Mouse (Mus musculus): ENCODE measurements around the gene Junb. TPM values are rescaled to one million over a fixed set of nuclear protein-coding genes. Genes with fewer than 3 reads are reported as not detected.

Gene Junb
- polyA plus RNA-seq, 1 experiment from 2014 or later, result 7.6 TPM

GRCm38 (mm10) chr8:84976031-84976762 lies 2.3 kb downstream of the Junb start:
- H3K36me3 ChIP-seq (ENCODE audit: control insufficient read depth, insufficient read depth), result peaks cover 8% of the 10 kb centered on the region
- H3K4me1 ChIP-seq (replicated peaks; ENCODE audit: control insufficient read depth, insufficient read depth, low read length), result peaks cover 67% of the 10 kb centered on the region
- H3K9ac ChIP-seq (replicated peaks; ENCODE audit: low read depth, low read length), result peak overlapping the region; percentile 50
- H3K27me3 ChIP-seq (replicated peaks; ENCODE audit: control insufficient read depth, insufficient read depth, low read length), result peaks cover 20% of the 10 kb centered on the region
- H3K4me3 ChIP-seq (replicated peaks; ENCODE audit: low read length), result peak overlapping the region; percentile 57
- peak overlapping the region; percentile 91 for H3K4me2 ChIP-seq (ENCODE audit: low read length)
- H3K9me3 ChIP-seq (ENCODE audit: control insufficient read depth, low read length), result no peaks in the 10 kb centered on the region
- peak; percentile 84 for ATAC-seq
- WGBS, result 1% methylated on average over 56 of the region's 61 CpGs
- H3K27ac ChIP-seq (ENCODE audit: low read length), result 0 out of 2 replicates have a peak overlapping the region, but pooled peaks have one; percentile 2

GRCm38 (mm10) chr8:84975434-84975833 lies 3.1 kb downstream of the Junb start:
- 31% methylated on average over 7 of the region's 7 CpGs for WGBS
- peaks cover 18% of the 10 kb centered on the region for H3K27me3 ChIP-seq (replicated peaks; ENCODE audit: control insufficient read depth, insufficient read depth, low read length)
- H3K4me3 ChIP-seq (replicated peaks; ENCODE audit: low read length), result no peak overlapping the region
- H3K4me1 ChIP-seq (replicated peaks; ENCODE audit: control insufficient read depth, insufficient read depth, low read length), result peaks cover 68% of the 10 kb centered on the region
- ATAC-seq, result no peak
- H3K9me3 ChIP-seq (ENCODE audit: control insufficient read depth, low read length), result no peaks in the 10 kb centered on the region
- H3K4me2 ChIP-seq (ENCODE audit: low read length), result peak overlapping the region; percentile 91; the same call in 1 of the 2 replicates
- H3K27ac ChIP-seq (ENCODE audit: low read length), result no peak overlapping the region
- no peak overlapping the region for H3K9ac ChIP-seq (replicated peaks; ENCODE audit: low read depth, low read length)
- H3K36me3 ChIP-seq (ENCODE audit: control insufficient read depth, insufficient read depth), result peaks cover 8% of the 10 kb centered on the region

- Histone ChIP-seq H3K27ac (ENCODE audit: low read length) (no peak overlapping the region), H3K27me3 (replicated peaks; ENCODE audit: control insufficient read depth, insufficient read depth, low read length) (peaks cover 18% of the 10 kb centered on the region), H3K4me1 (replicated peaks; ENCODE audit: control insufficient read depth, insufficient read depth, low read length) (peaks cover 60% of the 10 kb centered on the region), H3K9me3 (ENCODE audit: control insufficient read depth, low read length) (no peaks in the 10 kb centered on the region), H3K9ac (replicated peaks; ENCODE audit: low read depth, low read length) (no peak overlapping the region), H3K4me2 (ENCODE audit: low read length) (no peak overlapping the region), H3K36me3 (ENCODE audit: control insufficient read depth, insufficient read depth) (peaks cover 8% of the 10 kb centered on the region), H3K4me3 (replicated peaks; ENCODE audit: low read length) (no peak overlapping the region)
- no peak for ATAC-seq
- 76% methylated on average over 8 of the region's 8 CpGs for WGBS
Measured at GRCm38 (mm10) chr8:84974543-84975142, 3.9 kb downstream of the Junb start.

GRCm38 (mm10) chr8:84973803-84974542 lies 4.5 kb downstream of the Junb start:
- Histone ChIP-seq H3K36me3 (ENCODE audit: control insufficient read depth, insufficient read depth) (peaks cover 8% of the 10 kb centered on the region), H3K27ac (ENCODE audit: low read length) (no peak overlapping the region), H3K27me3 (replicated peaks; ENCODE audit: control insufficient read depth, insufficient read depth, low read length) (peaks cover 17% of the 10 kb centered on the region), H3K4me3 (replicated peaks; ENCODE audit: low read length) (no peak overlapping the region), H3K9ac (replicated peaks; ENCODE audit: low read depth, low read length) (no peak overlapping the region), H3K4me1 (replicated peaks; ENCODE audit: control insufficient read depth, insufficient read depth, low read length) (peaks cover 57% of the 10 kb centered on the region), H3K4me2 (ENCODE audit: low read length) (no peak overlapping the region), H3K9me3 (ENCODE audit: control insufficient read depth, low read length) (no peaks in the 10 kb centered on the region)
- WGBS, result 56% methylated on average over 4 of the region's 4 CpGs
- ATAC-seq, result peak; percentile 18; the same call in 1 of the 2 replicates

- peaks cover 54% of the 10 kb centered on the region for H3K4me1 ChIP-seq (replicated peaks; ENCODE audit: control insufficient read depth, insufficient read depth, low read length)
- 88% methylated on average over 1 of the region's 1 CpGs for WGBS
- no peak overlapping the region for H3K9ac ChIP-seq (replicated peaks; ENCODE audit: low read depth, low read length)
Measured at GRCm38 (mm10) chr8:84973079-84973478, 5.4 kb downstream of the Junb start.

GRCm38 (mm10) chr8:84970913-84971312 lies 7.6 kb downstream of the Junb start:
- Histone ChIP-seq H3K9me3 (ENCODE audit: control insufficient read depth, low read length) (no peaks in the 10 kb centered on the region), H3K27me3 (replicated peaks; ENCODE audit: control insufficient read depth, insufficient read depth, low read length) (no peaks in the 10 kb centered on the region), H3K4me2 (ENCODE audit: low read length) (peak overlapping the region; percentile 69), H3K9ac (replicated peaks; ENCODE audit: low read depth, low read length) (peak overlapping the region; percentile 83), H3K4me3 (replicated peaks; ENCODE audit: low read length) (peak overlapping the region; percentile 66), H3K27ac (ENCODE audit: low read length) (peak overlapping the region; percentile 3; the same call in 1 of the 2 replicates), H3K36me3 (ENCODE audit: control insufficient read depth, insufficient read depth) (peaks cover 8% of the 10 kb centered on the region), H3K4me1 (replicated peaks; ENCODE audit: control insufficient read depth, insufficient read depth, low read length) (peaks cover 36% of the 10 kb centered on the region)
- ATAC-seq, result no peak
- 73% methylated on average over 5 of the region's 5 CpGs for WGBS

More at GRCm38 (mm10) chr8:84973079-84973478, 5.4 kb downstream of the Junb start:
- no peak for ATAC-seq
- H3K4me2 ChIP-seq (ENCODE audit: low read length), result no peak overlapping the region
- H3K27ac ChIP-seq (ENCODE audit: low read length), result no peak overlapping the region
- peaks cover 8% of the 10 kb centered on the region for H3K36me3 ChIP-seq (ENCODE audit: control insufficient read depth, insufficient read depth)
- H3K27me3 ChIP-seq (replicated peaks; ENCODE audit: control insufficient read depth, insufficient read depth, low read length), result peaks cover 13% of the 10 kb centered on the region
- H3K9me3 ChIP-seq (ENCODE audit: control insufficient read depth, low read length), result no peaks in the 10 kb centered on the region
- H3K4me3 ChIP-seq (replicated peaks; ENCODE audit: low read length), result no peak overlapping the region

- peaks cover 32% of the 10 kb centered on the region for H3K4me1 ChIP-seq (replicated peaks; ENCODE audit: control insufficient read depth, insufficient read depth, low read length)
Measured at GRCm38 (mm10) chr8:84970135-84970790, 8.3 kb downstream of the Junb start.

GRCm38 (mm10) chr8:84969241-84970134 lies 9.0 kb downstream of the Junb start, which contains the start of the genes Gm49661, Prdx2 and Rnaseh2a:
Gene Gm49661 (minus strand): TSS chr8:84969433.
Gene Prdx2 (plus strand): TSS chr8:84969587.
Gene Rnaseh2a (minus strand): TSS chr8:84969767.
- peaks cover 34% of the 10 kb centered on the region for H3K4me1 ChIP-seq (replicated peaks; ENCODE audit: control insufficient read depth, insufficient read depth, low read length)
- no peaks in the 10 kb centered on the region for H3K27me3 ChIP-seq (replicated peaks; ENCODE audit: control insufficient read depth, insufficient read depth, low read length)
- ATAC-seq, result peak; percentile 70
- peak within 1 kb of the TSS; percentile 66 for H3K4me3 ChIP-seq (replicated peaks; ENCODE audit: low read length)
- H3K36me3 ChIP-seq (ENCODE audit: control insufficient read depth, insufficient read depth), result peaks cover 4% of the 10 kb centered on the region; the same call in 1 of the 2 replicates
- H3K4me2 ChIP-seq (ENCODE audit: low read length), result peak within 1 kb of the TSS; percentile 69
- no peaks in the 10 kb centered on the region for H3K9me3 ChIP-seq (ENCODE audit: control insufficient read depth, low read length)
- peak within 1 kb of the TSS; percentile 83 for H3K9ac ChIP-seq (replicated peaks; ENCODE audit: low read depth, low read length)
- WGBS, result 0% methylated on average over 56 of the region's 56 CpGs
- peak within 1 kb of the TSS; percentile 84 for H3K27ac ChIP-seq (ENCODE audit: low read length)

More at GRCm38 (mm10) chr8:84970135-84970790, 8.3 kb downstream of the Junb start:
- 6% methylated on average over 21 of the region's 21 CpGs for WGBS
- ATAC-seq, result no peak
- no peaks in the 10 kb centered on the region for H3K27me3 ChIP-seq (replicated peaks; ENCODE audit: control insufficient read depth, insufficient read depth, low read length)
- H3K4me2 ChIP-seq (ENCODE audit: low read length), result peak overlapping the region; percentile 69
- H3K9ac ChIP-seq (replicated peaks; ENCODE audit: low read depth, low read length), result peak overlapping the region; percentile 83
- peaks cover 8% of the 10 kb centered on the region for H3K36me3 ChIP-seq (ENCODE audit: control insufficient read depth, insufficient read depth)
- peak overlapping the region; percentile 66 for H3K4me3 ChIP-seq (replicated peaks; ENCODE audit: low read length)
- H3K9me3 ChIP-seq (ENCODE audit: control insufficient read depth, low read length), result no peaks in the 10 kb centered on the region
- H3K27ac ChIP-seq (ENCODE audit: low read length), result peak overlapping the region; percentile 84

Measured in forebrain, embryonic 16.5 days (tissue).